Mouse (Mus musculus) layer of hippocampus, postnatal 10 days (tissue): ENCODE measurements around the gene Mbd3. TPM values are rescaled to one million over a fixed set of nuclear protein-coding genes. Genes with fewer than 3 reads are reported as not detected.

Source experiments
- DNase-seq, 2 experiments: peaks; one replicate each; pipeline ENCODE4 v3.0.0; 2021; ENCODE audit warnings: low spot score in 2 of 2
- long read RNA-seq: library from polyadenylated mRNA; stranded (forward); transcript quantifications from one replicate; pipeline ENCODE4 v2.0.0, GENCODE M21; 2023
- total RNA-seq, 2 experiments: library from RNA; stranded (reverse); gene quantifications; 2 replicates each; pipeline ENCODE4 v1.2.3; 2021

Gene Mbd3
- total RNA-seq, result 100 to 1,000 TPM; 119 to 129 TPM
- long read RNA-seq, transcript Mbd3-204 (7 exons, 1,566 nt), result major isoform, 83 of 193 reads
- long read RNA-seq, transcript Mbd3-201 (7 exons, 1,662 nt), result minor isoform, 26 of 193 reads
- long read RNA-seq, partial matches to known transcripts, result 59 of 193 reads
- long read RNA-seq, other reads (novel, unspliced or antisense), result 20 of 193 reads

DNA sequence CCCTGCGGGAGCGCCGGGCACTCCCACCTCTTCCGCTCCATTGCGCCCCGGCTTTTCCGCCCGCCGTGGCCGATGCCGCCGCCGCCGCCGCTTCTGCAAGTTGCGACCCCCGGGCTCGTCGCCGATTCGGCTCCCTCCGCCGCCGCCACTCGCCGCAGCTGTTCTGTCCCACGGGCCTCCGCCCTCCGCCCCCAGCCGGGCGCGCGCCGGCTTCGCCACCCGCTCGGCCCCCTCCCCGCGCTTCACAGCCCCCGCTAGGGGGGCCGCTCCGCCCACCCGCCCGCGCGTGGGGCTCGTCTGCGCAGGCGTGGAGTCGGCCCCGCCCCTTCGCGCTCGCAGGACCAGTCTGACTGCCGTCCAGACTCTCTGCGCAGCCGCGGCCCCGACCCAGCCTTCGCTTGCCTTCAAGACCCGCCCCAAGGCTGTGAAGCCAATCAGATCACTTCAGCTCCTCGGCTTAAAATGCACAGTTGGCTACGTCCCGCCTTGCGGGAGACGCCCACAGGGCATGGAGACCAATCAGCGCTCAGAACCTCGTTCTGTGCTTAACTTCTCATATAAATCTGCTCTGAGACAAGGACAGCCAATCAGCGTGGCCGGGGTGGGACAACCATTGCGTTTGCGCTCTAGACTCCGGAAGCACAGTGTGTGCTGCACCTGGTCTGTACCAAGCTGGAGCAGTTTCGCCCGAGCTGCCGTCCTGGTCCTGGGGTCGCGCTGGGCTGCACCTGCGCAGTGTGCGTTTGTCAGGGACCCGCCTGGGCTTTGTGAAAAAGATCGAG lies at the start of gene Mbd3:
TSS of gene Mbd3 (minus strand) at position 360 of the 782 bp plus-strand sequence.
- peak; percentile 98 to 100 for DNase-seq

DNA sequence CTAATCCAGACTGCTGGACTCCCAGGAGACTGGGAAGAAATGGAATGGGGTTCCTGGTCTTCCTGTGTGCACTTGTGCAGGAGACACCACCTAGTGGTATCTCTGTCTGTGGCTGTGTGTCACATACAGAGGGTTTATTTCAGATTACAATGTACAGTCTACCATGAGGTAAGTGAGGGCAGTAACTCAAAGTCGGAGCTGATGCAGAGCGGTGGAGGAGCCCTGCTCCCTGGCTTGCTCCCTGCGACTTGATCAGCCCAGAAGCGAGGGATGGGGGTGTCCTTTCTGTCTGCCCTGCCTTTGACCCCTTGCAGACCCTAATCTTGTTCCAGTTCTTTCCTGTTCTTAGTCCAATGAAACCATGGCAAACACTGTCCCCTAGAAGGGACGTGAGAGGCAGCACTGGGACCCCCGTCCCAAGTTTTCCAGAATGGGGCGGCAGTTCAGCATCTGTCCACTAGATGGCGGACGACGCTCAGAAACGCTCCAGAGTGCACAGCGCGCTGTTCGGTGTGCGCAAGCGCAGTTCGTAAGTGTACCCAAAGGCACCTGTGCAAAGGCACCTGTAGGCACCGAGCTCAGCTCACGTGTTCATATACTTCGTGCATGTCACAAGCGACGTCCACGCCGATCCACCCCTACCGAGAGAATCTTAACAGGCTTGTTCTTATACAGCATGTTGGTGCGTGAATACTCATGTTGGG lies 46.7 kb upstream of the Mbd3 start:
- DNase-seq, result peak; percentile 82 to 86

DNA sequence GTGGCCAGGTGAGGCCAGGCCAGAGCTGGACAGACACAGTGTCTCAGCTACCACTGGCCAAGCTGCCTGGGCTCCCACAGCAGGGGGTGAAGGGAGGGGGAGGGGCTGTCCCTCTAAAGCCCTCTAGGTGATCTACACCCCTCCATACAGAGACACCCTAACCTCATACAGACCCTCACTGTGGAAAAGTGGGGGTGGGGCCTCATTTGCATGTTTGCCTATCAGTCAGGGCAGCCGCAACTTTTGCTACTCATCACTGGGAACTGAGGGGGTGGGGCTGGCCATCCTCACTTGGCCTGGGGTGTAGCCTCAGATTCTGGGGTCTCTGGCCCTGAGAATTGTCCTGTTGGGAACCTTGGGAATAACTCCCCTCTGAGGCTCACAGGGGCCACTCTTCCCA lies 45.7 kb upstream of the Mbd3 start:
- no peak for DNase-seq

DNA sequence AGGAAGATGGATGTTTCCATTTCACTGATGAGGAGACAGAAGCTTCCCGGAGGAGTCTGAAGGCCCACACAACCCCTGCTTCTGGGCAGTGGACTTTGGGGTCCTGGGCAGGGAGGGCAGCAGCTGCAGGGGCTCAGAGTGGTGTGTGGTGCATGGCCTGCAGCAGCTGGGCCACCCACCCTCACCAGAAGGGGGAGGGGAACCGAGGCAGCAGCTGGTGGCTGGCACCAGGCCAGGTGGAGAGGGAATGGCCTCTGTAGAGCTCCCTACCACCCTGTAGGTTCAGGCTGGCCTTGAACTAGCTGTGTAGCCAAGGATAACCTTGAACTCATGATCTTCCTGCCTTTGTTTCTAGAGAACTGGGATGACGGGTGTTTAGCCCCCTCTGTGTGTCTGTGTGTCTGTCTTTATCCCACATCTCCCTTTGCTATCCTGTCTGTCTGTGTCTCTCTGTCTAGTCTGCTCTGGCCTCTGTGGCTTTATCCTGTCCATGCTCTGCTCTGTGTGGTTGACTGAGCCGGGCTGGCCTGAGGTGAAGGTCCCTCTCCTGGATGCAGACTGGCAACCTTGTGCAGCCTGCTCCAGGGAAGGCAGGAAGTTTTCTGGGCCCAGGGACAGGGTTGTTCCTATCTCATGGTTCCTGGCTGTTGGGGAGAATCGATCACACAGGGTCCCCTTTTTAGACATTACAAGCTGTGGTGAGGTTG lies 45.1 kb upstream of the Mbd3 start:
- no peak for DNase-seq

DNA sequence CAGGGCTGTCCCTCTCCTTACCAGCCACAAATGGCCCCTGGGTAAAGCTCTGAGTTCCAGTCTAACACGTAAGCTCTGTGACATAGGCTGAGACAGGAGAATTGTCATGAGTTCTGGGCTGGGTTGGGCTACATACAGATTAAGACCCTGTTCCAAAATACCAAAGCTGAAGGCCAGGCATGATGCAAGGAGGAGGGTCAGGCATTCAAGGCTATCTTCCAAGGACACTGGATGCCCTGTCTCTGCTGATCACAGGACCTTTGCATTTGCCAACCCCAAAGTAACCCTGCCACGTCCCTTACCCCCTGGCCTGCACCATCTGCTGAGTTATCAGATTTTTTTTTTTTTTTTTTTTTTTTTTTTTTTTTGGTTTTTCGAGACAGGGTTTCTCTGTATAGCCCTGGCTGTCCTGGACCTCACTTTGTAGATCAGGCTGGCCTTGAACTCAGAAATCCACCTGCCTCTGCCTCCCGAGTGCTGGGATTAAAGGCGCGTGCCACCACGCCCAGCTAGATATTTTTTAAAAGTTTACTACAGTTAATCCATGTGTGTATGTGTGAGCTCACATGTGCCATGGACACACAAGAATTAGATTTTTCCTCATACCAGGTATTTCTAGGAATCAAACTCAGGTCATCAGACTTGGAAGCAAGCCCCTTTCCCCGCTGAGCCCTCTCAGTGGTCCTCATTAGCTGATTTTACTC lies 44.4 kb upstream of the Mbd3 start:
- DNase-seq, result no peak

DNA sequence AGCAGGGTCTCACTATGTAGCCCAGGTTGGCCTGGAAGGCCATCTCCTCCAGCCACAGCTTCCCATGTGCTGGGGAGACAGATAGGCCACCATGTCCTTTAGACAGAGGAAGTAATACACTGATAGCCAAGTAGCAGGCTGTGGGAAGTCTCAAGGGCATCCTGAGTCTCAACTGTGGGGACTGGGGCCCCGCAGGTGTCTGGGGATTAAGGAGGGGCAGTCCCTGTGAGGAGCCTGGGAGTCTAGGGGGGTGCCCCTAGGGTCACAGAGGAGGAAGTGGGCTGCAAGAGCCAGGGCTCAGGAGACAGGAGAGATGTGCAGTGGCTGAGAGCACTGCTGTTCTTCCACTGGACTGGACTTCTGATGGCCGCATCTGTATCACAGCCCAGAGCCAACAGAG lies 43.6 kb upstream of the Mbd3 start:
- DNase-seq, result no peak

DNA sequence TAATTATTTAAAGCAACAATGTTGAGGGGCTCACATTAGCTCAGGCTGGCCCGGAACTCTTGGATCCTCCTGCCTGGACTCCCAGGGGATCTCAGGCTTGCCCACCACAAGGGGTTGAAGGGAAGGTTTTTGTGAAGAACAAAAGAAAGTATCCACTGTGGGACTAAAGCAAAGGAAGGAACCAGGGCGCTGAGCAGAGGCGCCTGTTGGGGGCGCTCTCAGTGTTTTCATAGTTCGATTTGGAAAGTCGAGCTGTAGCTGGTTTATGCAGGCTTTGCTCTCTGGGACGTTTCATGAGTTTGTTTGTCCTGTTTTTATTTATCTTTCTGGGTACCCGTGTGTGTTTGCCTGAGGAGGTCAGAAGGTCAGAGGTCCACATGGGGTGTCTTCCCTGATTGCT lies 42.2 kb upstream of the Mbd3 start:
- no peak for DNase-seq

DNA sequence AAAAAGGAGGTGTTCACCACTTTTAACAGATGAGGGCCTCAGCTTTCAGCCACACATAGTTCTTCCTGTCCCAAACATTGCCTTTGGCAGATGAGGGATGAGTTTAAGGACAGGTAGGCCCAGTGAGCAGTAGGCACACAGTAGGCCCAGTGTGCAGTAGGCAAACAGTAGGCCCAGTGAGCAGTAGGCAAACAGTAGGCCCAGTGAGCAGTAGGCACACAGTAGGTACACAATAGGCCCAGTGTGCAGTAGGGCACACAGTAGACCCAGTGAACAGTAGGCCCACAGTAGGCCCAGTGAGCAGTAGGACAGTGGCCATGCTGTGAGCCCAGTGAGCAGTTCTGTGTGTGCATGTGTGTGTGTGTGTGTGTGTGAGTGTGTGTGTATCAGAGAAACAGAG lies 40.7 kb upstream of the Mbd3 start:
- DNase-seq, result no peak

DNA sequence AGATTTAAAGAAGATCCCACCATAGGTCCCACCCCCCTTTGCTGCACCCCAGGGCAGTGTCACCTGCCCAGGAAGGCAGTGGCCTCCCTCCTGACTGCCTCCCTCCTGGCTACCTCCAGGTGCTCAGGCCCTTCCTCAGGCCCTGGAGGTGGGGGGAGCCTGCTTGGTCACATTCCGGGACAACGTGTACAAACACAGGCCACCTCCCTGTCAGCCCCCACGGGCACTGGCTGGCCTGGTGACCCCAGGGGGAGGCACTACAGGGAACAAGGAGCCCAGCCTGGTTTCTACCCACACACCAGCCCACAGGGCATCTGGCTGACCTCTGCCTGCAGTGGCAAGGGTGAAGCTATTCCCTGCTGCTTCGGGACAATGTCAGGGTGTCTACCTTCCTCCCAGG lies 38.6 kb upstream of the Mbd3 start:
- no peak for DNase-seq

DNA sequence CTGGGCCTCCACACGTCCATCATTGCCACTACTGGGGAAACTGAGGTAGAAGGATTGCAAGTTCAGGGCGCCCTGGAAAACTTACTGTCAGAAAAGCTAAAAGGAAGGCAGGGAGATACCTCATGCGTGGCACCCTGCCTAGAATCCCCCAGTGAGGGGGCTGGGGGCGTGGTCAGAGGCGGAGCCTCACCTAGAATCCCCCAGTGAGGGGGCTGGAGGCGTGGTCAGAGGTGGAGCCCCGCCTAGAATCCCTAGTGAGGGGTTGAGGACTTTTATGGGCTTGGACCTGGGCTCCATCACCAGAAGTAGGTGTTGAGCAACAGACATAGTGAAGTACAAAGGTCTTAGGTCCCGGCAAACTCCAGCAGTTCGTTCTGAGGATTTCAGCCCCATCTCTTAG lies 36.9 kb upstream of the Mbd3 start:
- DNase-seq, result no peak

DNA sequence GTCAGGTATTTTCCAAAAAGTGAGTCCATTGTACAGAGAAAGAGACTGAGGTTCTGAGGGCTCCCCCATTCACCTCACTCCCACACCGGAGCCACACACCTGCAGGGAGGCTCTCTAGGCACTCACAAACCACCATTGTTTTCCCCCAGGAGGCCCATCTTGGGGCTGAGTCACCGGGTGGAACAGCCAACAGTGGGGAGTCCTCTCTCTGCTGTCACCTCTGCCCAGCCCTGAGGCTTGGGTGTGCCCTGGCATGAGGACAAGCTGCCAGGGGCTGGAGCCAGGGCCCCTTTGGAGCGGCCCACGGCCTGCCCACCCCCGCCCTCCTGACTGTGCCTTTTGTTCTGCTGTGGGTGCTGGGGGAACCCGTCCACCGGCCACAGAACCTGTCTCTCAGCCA lies 36.4 kb upstream of the Mbd3 start:
- DNase-seq, result no peak

DNA sequence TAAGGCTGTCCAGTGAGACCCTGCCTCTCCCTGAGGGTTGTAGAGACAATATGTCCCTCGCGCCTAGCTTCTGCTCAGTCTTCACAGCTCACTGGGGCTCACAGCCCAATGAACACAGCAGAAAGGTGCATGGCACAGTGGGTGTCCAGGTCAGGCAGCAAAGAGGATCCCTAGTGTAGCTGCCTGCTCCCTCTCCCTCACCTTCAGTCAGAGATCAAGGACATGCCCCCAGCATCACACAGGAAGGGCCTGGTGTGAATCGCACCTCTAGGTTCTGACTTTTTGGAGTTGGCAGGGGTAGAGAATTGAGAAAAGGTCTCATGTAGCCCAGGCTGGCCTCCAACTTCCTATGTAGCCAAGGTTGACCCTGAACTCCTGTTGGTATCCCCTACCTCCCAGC lies 35.5 kb upstream of the Mbd3 start:
- no peak for DNase-seq

DNA sequence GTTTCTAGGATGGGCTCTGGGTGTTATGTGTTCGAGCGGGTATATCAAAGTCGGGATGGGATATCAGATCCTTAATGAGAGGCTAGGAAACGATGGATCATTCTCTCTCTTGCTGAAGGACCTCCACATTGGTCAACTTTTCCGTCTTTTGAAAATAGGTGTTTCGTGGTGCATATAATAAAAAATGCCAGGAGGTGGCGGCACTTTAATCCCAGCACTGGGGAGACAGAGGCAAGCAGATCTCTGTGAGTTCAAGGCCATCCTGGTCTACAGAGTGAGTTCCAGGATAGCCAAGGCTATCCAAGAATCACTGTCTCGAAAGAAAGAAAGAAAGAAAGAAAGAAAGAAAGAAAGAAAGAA lies 34.9 kb upstream of the Mbd3 start:
- no peak for DNase-seq

DNA sequence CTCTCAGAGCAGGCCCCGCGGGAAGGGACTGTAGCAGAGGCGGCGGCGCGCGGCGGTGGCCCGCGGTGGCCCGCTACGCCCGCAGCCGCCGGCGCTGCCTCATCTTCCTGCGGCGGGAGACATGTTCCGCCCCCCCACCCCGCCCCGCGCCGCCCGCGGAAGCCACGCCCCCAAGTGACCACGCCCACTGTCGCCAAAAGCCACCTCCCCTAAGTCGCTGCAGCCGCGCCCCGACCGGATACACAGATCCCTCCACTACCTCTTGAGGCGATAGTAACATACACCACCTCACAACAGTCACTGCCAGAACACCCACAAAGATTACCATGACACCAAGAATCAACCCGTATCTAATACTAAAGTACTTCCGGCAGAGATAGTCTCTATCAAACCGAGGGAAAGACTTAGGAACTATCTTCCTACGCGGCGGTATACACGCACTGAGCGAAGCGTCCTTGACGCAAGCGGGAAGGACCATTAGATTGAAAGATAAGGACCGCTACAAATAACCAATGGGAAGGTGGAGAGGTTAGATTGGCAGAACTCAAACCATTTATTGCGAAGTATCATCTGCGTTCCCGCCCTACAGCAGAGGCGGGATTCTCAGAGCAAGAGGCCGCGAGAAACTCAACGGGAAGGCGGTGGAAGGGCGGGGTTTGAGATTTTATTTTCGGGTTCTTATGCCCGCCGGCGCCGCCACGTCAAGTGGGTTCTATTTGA lies 34.3 kb upstream of the Mbd3 start, which contains the start of gene Tcf3:
TSS of gene Tcf3 (minus strand) at position 135 of the 720 bp plus-strand sequence.
- DNase-seq, result peak; percentile 95 to 96

DNA sequence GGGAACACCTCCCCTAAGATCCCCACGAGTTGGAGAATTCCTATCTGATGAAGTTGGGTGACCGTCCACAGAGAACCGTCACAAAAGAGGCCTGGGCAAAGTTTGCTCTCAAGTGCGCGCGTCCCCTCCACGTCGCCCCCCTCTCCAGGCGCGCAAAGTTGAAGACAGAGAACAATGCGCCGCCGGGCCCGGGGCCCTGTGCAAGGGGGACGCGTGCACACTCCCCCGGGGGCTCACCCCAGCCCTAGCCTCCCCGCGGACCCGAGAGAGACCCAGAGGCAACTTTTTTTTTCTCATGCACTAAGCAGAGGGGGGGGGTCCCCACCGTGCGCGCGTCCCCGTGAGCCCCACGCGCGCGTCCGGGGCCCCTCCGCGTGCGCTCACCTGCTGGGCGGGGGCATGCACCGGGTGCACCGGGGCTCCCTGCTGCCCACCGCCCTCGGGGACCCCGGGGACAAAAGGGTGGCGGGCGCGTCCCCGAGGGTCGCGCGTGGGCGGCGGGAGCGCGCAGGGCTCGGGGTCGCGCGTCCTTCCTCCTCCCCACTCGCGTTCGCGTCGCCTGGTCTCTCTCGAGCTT lies 33.7 kb upstream of the Mbd3 start:
- peak; percentile 38 to 55 for DNase-seq

DNA sequence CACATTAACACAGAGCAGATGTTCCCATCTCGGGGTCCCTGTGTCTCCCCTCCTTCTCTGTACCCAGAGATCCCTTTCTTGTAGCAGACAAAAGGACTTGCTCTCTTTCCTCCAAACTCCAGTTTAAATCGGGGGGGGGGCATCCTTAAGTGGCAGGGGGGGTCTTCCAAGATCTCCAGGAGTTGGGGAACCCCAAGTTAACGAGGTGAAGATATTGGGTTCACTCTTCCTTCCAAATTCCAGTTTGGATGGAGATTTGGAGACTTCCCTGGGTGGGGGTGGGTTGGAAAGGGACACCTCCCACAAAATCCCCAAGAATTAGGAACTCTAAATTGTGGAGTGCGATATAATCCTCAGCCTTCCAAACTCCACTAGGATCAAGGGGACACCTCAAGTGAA lies 33.0 kb upstream of the Mbd3 start:
- DNase-seq, result no peak

DNA sequence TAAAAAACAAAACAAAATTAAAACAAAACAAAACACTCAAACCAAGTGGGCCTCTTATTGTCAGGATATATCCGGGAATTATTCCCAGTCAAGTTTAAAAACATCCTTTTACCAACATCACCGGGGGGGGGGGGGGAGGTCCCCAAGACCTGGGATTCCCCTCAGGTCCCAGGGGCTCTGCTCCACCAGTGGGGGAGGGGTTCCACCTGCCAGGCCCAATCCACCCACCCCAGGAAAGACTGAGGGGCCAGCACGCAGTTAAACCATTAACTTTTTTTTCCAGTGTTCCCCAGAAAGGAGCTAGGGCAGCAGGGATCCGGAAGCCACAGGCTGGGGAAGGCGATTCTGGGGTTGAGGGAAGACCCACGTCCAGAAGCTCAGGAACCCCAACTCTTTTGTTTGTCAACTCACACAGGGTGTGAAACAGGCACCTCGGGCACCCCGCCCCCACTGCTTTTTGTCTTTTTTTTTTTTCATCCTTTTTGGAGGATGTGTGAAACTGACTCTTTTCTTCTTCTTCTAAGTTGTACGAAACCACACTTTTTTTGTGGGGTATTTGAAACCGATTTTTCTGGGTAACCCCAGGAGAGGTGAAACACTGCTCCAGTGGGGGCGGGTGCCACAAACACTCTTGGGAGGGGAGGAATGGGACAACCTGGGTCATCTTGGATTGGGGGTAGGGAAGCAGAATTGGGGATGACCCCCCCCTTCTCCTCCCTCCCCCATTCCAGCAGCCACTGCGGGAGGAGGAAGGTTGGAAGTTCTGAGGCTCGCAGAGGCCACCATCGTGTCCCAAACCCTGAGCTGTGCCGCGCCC lies 32.4 kb upstream of the Mbd3 start:
- DNase-seq, result no peak

DNA sequence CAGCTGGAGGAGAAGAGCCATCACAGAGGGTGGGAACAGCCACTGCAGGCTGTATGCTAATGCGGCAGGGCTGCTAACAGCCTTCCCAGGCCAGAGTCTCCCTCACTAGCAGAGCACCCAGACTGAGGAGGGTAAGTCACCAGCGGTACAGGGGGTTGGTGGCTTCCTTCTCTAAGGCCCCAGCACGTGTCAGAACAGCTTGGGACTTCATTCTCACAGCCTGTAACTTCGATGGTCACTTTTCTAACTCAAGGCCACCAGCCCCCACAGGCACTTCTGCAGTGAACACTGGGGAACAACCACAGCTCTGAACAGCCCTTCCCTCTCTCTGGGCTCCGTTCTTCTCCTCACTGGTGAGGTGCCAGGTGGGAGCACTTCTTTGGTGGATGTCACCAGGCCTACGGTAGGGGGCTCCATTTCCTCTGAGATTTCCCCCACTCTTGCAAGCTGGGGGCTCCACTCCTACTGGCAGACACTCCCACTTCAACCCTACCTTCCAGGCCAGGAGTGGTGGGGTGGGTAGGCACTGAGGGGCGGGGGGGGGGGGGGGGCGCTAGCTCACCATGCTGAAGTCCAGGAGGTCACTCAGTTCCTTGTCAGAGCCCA lies 31.1 kb upstream of the Mbd3 start:
- no peak for DNase-seq

DNA sequence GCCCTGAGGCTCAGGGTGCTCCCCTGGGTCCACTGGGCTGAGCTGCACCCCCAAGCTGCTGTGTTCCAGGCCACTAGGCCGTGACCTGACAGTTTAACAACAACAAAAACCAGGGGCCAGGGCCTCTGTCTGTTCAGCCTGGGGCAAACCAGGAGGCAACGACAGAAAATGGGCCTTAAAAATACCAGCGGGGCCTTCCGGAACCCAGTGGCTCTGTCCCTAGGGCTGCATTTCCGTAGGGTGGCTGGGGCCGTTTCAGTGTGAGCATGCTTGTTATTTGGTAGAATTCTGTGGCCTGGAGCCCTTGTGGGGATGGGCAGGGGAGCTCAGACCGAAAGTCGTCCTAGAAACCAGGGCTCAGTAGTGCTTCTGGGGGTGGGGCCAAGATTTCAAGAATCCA lies 30.4 kb upstream of the Mbd3 start:
- DNase-seq, result no peak
